Mouse (Mus musculus) spleen, adult 2 months (tissue): Measurements from ENCODE around the gene Nubp2.

Experiments used
- CTCF ChIP-seq: fragments of 200-500 bp; IDR thresholded peaks from 2 replicates; pipeline ENCODE4 v1.5.1; 2011; ENCODE audit warnings: mild to moderate bottlenecking, inconsistent platforms; ENCODE audit not compliant: insufficient read depth, insufficient read length, insufficient replicate concordance; ENCODE audit errors: extremely low read depth
- POLR2A ChIP-seq: fragments of 200-500 bp; IDR thresholded peaks from 2 replicates; pipeline ENCODE4 v1.6.1; 2011; ENCODE audit warnings: low read depth, low read length, inconsistent platforms

DNA sequence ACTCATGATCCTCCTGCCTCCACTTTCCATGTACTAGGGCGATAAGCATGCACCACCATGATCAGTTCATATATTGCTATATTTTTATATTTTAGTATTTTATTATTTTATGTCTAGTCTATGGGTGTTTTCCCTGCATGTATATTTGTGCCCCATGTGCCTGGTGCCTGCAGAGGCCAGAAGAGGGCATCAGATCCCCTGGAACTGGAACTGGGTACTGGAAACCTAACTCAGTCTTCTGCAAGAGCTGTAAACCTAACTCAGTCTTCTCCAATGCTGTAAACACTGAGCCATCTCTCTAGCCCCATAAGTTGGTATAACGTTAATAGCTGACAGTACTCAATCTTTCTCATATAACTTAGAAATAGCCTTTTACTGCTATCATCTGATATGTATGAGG is 43.5 kb downstream of the Nubp2 start:
- TF ChIP-seq POLR2A (no peak), CTCF (no peak)
